Mouse (Mus musculus) layer of hippocampus, postnatal 10 days (tissue): ENCODE data around the gene Gm4131. TPM values are rescaled to one million over a fixed set of nuclear protein-coding genes. Genes with fewer than 3 reads are reported as not detected.

ENCODE experiments used
- DNase-seq, 2 experiments: peaks; one replicate each; pipeline ENCODE4 v3.0.0; 2021; ENCODE audit warnings: low spot score in 2 of 2
- total RNA-seq, 2 experiments: library from RNA; stranded (reverse); gene quantifications; 2 replicates each; pipeline ENCODE4 v1.2.3; 2021

Gm4131 gene
- total RNA-seq, 2 experiments from 2014 or later, result not detected

DNA sequence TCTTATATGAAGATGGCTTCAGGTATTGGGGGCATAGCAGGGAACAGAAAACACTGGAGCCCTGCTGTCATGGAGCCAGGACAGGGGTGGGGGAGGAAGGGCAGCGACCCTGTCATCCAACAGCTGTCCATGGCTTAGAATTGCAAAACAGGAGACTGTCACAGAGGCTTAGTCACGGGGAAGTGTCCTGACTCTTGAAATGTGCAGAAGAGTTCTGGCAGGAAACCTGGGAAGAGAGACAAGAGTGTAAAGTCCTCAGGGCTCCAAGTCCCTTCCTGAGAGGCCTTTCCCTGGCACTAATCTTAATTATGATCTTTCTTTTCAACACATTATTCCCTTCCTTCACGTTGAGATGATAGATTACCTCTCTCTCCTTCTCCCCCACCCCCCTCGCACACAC, 16.6 kb downstream of the Gm4131 start:
- DNase-seq, result no peak

DNA sequence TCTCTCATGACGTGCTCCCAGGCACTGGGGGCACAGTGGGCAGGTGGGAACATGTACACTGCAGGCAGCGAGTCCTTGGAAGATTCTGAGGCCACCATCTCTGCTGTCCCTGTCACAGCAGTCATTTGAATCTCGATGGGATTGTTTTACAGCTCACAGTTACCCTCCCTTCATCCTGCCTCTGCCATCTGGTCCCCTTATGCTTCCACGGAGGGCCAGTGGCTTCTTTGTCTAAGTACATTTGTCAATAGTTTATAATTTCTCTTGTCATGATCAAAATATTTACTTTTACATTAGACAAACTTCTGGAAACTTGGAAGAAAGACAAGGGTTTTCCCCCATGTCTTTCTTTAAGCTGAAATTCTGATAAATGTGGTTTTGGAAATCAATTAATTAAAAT, 20.0 kb downstream of the Gm4131 start:
- no peak for DNase-seq

DNA sequence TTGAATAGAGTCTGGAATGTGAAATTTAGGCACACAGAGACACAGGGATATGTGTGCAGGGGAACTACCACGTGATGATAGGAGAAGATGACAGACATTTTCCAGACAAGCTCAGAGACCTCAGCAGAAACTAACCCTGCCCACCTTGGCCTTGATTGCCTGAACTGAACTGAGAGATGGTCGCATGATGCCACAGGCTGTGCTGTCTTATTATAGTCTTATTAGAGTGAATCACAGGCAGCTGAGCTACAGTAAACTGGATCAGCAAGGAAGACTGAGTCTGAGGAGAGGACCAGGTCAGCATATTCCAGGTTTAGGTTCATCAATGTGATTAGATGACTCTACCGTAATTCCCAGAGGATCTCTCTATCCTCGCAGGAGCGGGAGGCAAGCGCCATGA, 20.4 kb downstream of the Gm4131 start:
- DNase-seq, result no peak

DNA sequence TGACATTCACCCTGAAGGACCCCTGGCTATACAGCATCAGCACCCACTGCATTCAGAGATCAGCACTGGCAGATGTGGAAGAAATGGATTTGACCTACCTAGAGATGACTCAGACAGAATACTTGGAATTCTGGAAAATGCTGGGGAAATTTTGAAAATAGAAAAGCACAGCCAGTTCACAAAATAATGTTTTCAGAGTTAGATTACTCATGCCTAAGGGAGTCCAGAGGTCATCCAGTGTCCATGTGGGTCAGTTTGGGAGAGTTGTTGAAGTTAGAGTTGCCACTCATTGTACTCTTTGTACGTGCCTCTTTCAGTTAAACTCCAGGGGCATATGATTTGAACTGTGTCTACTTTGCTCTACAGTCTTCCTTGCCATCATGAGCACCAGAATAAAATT, 25.0 kb downstream of the Gm4131 start:
- no peak for DNase-seq

DNA sequence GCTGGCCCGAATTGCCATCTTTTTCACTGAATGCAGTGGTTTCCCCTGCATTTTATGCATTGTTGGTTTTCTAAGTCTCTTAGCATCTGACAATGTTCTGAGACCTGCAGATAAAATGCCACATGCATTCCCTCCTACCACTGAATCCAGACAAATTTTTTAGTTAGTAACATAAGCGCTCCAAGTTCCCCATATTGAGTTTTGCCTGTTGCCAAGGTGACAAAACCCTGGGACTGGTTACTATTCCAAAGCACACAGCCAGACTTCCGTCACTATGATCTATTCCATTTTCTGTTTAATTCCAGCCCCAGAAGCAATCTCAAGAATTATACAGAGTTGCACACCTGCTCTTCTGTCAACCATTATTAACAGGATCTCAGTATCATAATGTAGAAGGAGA, 26.9 kb downstream of the Gm4131 start:
- DNase-seq, result no peak

DNA sequence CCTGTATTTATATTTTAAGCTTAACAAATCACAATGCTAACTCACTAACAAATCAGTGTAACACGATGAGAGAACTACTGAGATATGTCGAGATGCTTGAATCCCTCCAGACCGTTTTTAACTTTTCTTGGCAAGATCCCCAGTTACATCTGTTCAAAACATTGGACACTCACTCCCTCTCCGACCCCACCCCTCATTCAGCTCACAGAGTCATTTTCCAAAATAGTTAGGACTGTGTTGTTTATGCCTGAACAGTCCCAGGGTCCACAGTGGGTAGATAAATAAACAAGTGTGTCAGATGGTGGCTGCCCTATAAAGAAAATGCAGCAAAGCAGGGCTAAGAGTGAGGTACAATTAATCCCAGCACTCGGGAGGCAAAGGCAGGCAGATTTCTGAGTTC, 29.7 kb downstream of the Gm4131 start:
- no peak for DNase-seq

DNA sequence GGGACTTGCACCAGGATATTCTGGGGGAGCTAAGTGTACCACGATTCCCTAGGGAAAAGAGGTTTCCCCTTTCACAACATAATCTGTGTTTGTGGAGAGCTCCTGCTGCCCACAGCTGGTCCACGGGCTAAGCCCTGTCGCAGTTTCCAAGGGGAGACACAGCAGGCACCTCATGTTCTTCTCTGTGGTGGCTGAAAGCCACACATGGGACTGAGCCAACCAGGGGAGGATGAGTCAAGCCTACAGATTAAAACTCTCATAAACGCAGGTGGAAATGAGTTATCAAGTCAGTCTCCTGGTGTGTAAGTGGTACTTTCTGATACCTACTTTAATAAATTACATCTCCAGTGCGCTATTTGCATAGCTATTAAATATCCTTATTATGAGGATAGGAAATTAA, 30.6 kb downstream of the Gm4131 start:
- DNase-seq, result no peak

DNA sequence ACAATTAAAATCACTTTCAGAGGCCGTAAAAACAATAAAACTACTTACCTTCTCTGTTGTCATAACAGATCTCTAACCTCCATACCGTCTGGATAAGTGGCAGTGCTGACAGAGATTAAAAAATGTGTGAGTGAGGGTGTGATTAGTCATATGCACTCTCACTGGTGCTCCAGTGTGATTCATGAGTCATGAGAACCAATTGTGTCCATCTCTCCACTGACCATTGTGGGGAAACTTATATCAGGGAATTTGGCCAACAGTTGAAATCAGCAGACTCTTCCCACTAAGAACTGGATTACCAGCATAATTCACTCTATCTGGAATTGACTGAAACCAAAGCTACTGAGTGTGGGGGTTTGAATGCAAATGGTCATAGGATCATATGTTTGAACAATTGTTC, 35.8 kb downstream of the Gm4131 start:
- DNase-seq, result no peak

DNA sequence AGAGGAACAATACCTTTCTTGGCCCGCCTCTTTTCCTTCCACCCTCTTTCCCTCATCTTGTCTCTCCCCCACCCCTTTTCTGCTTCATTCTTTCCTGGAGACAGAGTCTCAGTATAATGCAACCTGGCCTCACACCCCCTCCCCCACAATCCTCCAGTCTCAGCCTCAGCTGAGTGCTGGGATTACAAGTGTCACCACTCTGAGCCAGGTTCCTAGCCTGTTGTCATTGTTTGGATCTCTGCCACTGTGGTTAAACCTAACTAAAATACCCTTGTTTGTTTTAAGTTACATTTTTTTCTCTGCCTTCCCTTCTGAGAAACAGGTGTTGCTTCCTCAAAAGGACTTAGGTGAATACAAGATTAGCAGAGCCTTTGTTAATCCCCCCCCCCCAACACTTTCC, 53.9 kb downstream of the Gm4131 start:
- no peak for DNase-seq

DNA sequence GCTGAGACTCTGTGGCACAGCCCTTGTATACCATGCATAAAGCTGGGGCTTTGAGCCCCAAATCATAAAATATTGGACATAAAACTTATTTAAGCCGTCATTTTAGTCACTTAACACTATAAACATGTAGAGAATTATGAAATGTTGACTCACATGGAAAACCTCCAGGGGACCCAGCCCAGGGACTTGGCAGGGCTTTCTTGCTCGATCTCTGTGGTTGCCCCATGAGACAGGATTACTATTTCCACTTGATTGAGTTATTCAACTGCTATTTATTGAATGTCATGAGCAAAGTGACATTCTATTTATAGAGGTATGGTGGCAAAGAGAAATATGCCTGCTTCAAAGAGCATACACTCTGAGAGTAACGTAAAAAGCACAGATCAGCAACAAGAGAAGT, 57.4 kb downstream of the Gm4131 start:
- DNase-seq, result no peak

DNA sequence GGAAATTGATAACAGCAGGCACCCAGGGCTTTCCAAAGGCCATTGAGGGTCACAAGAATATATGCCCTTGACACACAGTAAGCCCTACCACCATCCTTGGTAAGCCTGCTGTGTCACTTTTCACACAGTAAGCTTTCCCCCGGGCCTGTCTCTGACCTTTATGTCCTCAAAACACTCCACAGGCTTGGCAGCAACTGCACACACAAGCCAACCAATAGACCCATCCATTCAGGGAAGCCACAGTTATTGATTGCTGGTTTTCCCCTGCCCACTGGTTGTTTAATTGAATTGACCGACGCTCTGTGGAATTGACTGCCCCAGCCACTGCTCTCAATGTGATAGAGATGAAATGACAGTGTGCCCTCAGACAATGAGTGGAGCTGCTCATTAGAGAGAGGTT, 60.5 kb downstream of the Gm4131 start:
- DNase-seq, result no peak

DNA sequence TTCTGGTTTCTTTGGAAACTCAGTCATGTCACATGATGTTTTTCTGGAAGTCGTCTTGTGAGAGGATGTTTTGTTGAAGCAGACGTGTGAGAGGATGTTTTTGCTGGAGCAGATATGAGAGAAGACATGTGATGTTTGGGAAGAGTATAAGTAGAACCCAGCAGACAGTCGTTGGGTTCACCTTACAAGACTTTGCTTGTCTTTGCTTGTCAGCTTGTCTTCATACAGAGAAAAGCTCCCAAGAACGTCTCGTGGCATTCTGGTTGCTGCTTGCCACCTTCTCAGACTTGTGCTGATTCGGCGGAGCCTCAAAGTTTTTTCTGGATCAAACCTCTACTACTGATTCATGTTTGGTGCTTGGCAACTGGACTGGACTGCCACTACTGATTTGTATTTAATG, 69.3 kb downstream of the Gm4131 start:
- no peak for DNase-seq

DNA sequence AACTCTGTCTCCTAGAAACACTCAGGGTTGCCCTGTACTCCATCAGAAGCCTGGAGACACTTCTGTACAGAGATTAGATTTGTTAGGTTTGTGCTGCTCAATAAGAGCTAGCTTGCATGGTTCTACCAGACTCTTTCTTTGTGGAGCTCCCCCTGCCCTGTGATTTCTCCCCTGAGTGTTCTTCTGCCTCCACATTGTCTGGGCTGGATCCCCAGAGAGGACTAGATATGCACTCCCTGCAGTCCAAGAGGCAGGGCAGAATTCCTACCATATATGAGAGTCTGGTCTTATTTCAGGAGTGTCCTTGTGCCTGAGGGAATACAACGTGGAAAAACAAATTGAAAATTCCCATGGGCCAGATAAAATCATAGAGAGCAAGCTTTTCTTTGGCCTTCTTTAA, 70.2 kb downstream of the Gm4131 start:
- no peak for DNase-seq

DNA sequence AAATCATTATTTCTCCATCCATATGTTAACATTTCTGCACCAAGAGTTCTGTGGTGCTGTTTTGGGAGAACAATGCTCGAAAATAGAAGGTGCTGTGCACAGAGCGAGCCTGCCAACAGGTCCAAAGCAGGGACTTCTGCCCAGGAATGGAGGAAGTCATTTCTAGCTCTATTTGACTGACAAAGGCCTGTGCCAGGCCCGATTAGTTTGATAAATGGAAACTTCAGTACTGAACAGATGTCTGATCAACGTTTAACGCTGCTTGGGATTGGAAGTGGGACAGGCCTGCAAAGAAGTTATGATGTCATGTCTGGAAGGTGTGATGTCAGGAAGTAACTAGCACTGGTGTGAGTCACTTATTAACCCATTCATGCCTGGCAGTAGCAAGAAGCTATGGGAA, 73.3 kb downstream of the Gm4131 start:
- DNase-seq, result no peak

DNA sequence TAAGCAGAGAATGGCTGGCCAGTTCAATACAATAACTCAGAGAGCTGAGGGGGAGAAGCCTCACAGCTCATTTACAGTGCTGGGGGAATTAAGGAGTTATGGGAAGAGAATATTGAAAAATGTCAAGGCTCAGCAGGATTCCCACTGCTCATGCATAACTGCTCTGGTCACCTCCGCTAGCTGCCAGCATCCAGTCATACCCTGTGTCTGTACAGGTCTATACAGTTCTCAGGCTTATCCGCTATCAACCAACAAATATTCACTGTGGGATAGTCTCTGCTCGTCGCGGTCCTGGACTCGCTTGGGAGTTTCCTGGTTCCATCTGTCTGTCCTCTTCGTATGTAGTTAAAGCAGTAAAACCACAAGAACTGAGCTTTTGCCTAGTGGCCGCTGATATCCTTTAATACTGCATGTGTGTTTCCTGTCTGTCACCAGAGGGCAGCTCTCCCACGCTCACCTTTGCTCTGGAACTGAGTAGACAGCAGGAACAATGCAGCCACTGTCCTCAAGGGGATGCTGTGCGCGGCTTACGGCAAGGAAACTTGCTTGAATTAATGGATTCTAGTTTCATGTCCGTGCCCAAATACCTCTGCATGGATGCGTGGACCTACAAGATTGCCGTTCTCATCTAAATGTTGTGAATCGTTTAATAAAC, 74.4 kb downstream of the Gm4131 start:
- peak; percentile 86 to 88 for DNase-seq

DNA sequence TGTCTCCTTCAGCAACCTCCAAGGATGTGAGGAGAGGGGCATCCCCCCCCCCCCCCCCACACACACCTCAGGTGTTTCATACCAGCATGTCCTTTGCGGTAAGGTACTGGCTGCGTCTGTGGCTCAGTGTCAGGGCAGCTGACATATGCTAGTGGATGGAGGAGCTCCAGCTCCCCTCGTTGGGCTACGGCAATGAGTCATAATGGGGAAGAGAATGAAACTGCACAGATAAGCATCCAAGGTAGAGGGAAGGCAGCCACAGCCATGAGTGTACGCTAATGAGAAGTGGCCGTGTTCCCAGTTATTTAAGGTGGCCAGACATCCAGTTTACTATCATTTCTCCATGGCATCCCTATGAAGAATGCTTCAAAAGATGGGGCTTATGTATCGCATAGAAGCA, 78.5 kb downstream of the Gm4131 start:
- DNase-seq, result no peak

DNA sequence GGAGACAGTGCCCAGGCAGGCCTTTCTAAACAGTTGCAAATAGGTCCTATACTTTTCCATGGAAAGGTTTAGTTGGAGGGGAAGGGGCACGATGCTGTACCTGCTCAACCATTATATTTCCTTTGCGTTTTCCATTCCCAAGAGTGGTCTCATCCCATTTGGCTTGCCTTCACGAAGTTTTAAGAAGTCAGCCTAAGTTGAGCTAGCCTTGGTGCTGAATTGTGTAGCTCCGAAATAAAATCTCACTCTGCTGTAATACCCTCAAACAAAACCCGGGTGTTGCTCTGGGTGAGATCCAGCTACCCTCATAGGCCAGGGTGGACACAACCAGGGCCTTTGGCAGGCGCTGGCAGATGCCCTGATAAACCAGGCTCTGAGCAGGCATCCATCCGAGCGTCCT, 85.3 kb downstream of the Gm4131 start:
- DNase-seq, result no peak

DNA sequence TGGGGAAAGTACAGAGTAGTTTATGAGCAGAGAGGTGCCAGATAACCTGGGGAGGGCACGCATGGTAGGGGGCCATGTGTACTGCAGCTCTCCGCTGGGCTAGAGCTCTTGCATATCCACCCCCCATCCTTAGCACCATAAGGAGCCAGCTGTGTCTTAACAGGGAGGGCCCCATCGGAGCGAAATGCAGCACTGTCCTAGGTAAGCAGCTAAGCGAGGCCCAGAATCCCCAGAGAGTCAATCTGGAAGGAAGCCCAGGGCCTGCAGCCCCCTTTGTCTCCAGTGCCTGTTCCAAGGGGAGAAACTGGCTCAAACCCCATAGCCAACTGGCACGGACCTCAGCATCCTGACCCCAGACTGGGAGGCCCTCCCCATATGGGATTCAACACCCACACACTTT, 87.3 kb downstream of the Gm4131 start:
- DNase-seq, result no peak

DNA sequence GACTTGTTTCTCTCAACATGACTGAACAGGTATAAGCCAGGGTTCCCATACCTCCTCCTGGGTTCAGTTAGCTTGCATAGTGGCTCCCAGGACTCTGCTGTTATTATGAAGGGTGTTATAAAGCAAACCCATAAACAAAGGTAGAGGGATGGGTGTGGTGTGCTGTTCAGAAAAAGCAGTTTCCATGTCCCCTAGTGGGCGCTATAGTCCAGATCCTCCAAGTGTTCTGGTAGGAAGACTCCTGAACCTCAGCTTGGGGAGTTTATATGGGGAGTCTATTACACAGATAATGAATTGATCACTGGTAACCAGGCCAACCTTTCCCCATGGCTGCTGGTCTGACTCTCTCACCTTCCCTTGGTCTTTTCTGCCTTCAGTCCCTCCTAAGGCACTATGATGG, 92.2 kb downstream of the Gm4131 start:
- DNase-seq, result no peak

DNA sequence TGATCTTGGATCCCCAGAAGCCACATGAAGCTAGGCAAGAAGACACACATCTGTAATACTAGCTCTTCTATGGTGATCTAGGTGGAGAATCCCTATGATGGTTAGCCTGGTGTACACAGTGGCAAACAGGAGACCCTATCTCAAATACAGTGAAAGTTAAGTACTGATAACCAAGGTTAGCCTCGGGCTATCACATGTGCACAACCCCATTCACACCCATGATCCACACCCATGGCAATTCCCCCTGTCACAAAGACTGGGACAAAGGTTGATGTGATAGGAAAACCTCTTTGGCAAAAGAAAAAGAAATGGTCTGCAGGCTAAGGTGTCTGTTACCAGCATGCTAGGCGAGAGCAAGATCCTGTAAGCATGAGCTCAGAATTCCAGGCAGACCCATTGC, 94.7 kb downstream of the Gm4131 start:
- DNase-seq, result no peak

DNA sequence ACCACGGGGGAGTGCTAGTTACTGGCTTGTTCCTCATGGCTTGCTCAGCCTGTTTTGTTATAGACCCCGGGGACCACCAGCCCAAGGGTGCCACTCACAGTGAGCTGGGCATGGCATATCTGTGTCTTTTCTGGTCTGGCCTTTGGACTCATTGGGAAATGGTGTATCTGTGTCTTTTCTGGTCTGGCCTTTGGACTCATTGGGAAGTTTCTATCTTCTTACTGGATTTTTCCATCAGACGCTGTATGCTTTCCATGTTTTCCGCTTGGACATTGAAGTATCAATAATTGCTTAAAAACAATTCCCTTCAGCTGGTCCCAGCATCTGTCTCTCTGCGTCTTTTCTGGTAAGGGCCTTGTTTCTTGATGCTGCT, 98.0 kb downstream of the Gm4131 start:
- DNase-seq, result no peak

DNA sequence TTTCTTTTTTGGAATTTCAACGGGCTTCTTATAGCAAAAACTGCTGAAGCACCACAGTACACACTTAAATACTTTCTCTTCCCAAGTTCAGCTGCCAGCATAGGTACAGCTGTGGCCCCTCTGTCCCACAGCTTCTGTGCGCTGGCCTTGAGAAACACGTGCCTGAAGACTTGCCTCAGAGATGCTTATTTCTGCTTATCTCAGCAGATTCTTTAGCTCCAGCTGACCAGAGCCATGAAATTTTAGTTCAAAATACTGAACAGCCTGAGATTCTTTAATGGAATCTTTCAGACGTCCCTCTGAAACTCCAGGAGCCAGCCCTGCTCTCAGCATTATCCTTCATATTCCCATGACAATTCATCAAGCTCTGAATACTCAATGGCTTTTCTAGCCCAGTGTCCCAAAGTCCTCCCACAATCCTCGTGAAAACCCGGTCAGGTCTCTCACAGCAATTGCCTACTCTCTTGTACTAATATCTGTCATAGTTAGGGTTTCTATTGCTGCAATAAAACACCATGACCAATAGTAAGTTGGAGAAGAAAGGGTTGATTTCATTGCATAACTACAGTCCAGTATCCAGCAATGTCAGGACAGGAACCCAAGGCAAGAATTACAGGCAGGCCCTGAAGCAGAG, 98.5 kb downstream of the Gm4131 start:
- no peak for DNase-seq

DNA sequence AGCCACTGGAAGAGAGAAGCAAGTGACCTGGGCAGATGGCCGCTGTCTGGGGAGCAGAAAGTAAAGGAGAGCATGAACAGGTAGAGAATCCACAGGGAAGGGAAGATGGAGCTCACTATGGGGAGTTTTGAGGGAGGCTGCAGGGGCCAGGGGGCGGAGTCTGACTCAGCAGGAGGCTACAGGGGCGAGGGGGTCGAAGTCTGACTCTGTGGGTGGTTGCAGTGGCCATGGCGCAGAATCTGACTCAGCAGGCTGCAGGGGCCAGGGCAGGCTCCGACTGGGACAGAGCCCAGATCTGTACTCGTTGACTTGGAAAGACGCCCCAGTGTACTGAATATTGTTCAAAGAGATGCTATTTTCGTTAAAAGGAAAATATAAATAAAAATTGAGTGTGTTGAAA, 101.8 kb downstream of the Gm4131 start:
- DNase-seq, result no peak

DNA sequence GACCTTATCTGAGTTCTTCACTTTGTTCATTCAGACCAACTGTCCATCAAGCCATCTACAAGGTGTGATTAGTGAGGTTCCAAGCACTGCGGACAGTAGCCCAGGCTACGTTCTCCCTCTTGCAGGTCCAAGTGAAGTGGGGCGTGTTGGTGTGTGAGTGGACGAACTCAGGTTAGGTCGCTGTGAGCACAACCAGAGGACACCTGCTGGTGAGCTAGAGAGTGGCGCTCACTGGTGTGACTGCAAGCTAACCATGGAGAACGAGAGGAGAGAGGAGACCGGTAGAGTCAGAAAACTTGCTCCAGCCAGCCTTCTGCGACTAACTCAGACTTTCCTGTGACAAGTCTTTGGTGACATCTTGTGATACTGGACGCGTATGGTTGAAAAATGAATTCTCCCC, 107.2 kb downstream of the Gm4131 start:
- DNase-seq, result no peak
